In the genomic region with DNA sequence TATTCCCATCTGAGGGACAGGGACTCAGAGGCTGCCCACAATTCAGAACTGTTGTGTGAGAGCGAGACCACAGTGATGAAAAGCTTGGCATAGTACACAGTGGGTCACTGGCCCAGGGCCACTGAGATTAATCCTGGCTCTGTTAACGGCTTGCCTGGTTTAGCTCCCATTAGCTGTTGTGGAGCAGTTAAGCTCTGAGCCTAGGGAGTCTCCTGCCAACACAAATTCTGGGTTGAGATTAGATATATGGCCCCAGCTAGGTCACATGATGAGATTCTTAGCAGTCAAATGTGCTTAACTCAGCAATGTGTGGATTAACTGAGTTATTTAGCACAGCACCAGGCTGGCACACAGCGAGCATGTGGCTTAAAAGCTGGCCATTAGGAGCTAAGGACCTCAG, we compare ENCODE assay signal across 14 mouse cellular contexts.
DNase-seq lines count a peak whose midpoint lies in the region; ATAC-seq lines count a peak whose summit lies in the region.
"Had no signal": no experiment of that assay in that cellular context is flagged by ENCODE, and none has a peak within 500 bp of the region (broad histone marks: within the 10 kb centered on the region; RNA-seq: fewer than 3 reads in every experiment).

No protein-coding gene starts in this region.

- DNase-seq in cerebellum, postnatal 10 days = peak; percentile 81 to 86
- DNase-seq in neural tube, embryonic 10.5 days (ENCODE audit: extremely low spot score, low spot score) = no peak
- DNase-seq in frontal cortex, adult 2 months (ENCODE audit: extremely low spot score in 1 of 2, low spot score in 1 of 2) = no peak
- no peak for DNase-seq in spleen, postnatal 10 days (ENCODE audit: low spot score in 2 of 2)
- DNase-seq: lung, postnatal 36 days; right cerebral cortex, postnatal 25 days had no signal

- H3K4me1 ChIP-seq in heart, embryonic 16.5 days (ENCODE audit: control insufficient read depth, insufficient read depth, low read length) = no peaks in the 10 kb centered on the region
- 0 out of 2 replicates have a peak, but pooled peaks cover 6% of the 10 kb centered on the region for H3K4me1 ChIP-seq in heart, embryonic 12.5 days (replicated peaks)
- 0 out of 2 replicates have a peak, but pooled peaks cover 5% of the 10 kb centered on the region for H3K4me1 ChIP-seq in neural tube, embryonic 15.5 days
- H3K4me1 ChIP-seq: kidney, embryonic 15.5 days; midbrain, embryonic 15.5 days had no signal

- H3K9ac ChIP-seq in heart, embryonic 16.5 days (ENCODE audit: low read length) = no peak overlapping the region
- no peak overlapping the region for H3K9ac ChIP-seq in heart, embryonic 12.5 days
- no peak overlapping the region for H3K9ac ChIP-seq in neural tube, embryonic 15.5 days (replicated peaks)
- H3K9ac ChIP-seq: hindbrain, embryonic 13.5 days; kidney, embryonic 15.5 days; liver, embryonic 15.5 days; midbrain, embryonic 15.5 days had no signal

- peaks cover 27% of the 10 kb centered on the region for H3K27me3 ChIP-seq in heart, embryonic 16.5 days (ENCODE audit: control insufficient read depth, insufficient read depth, low read length)
- H3K27me3 ChIP-seq in heart, embryonic 12.5 days (replicated peaks) = peaks cover 92% of the 10 kb centered on the region
- H3K27me3 ChIP-seq in neural tube, embryonic 15.5 days (replicated peaks) = no peaks in the 10 kb centered on the region
- H3K27me3 ChIP-seq: hindbrain, embryonic 13.5 days; kidney, embryonic 15.5 days; liver, embryonic 15.5 days; midbrain, embryonic 15.5 days had no signal

- no peak overlapping the region for H3K27ac ChIP-seq in heart, embryonic 16.5 days (ENCODE audit: low read length)
- H3K27ac ChIP-seq in heart, embryonic 12.5 days (ENCODE audit: poor library complexity, severe bottlenecking) = no peak overlapping the region
- H3K27ac ChIP-seq in neural tube, embryonic 15.5 days (replicated peaks) = no peak overlapping the region
- H3K27ac ChIP-seq: hindbrain, embryonic 13.5 days; kidney, embryonic 15.5 days; liver, embryonic 15.5 days; midbrain, embryonic 15.5 days had no signal

- no peaks in the 10 kb centered on the region for H3K9me3 ChIP-seq in heart, embryonic 16.5 days (replicated peaks; ENCODE audit: control insufficient read depth, low read length)
- H3K9me3 ChIP-seq in heart, embryonic 12.5 days (replicated peaks) = no peaks in the 10 kb centered on the region
- no peaks in the 10 kb centered on the region for H3K9me3 ChIP-seq in neural tube, embryonic 15.5 days (replicated peaks)
- H3K9me3 ChIP-seq: hindbrain, embryonic 13.5 days; kidney, embryonic 15.5 days; liver, embryonic 15.5 days; midbrain, embryonic 15.5 days had no signal

- H3K4me3 ChIP-seq in heart, embryonic 16.5 days (ENCODE audit: low read length) = no peak overlapping the region
- no peak overlapping the region for H3K4me3 ChIP-seq in heart, embryonic 12.5 days
- H3K4me3 ChIP-seq in neural tube, embryonic 15.5 days (replicated peaks) = no peak overlapping the region
- H3K4me3 ChIP-seq: hindbrain, embryonic 13.5 days; kidney, embryonic 15.5 days; liver, embryonic 15.5 days; midbrain, embryonic 15.5 days had no signal

- no peak overlapping the region for H3K4me2 ChIP-seq in heart, embryonic 16.5 days (ENCODE audit: low read depth, low read length)
- no peak overlapping the region for H3K4me2 ChIP-seq in heart, embryonic 12.5 days
- H3K4me2 ChIP-seq in neural tube, embryonic 15.5 days = no peak overlapping the region
- H3K4me2 ChIP-seq: hindbrain, embryonic 13.5 days; kidney, embryonic 15.5 days; liver, embryonic 15.5 days; midbrain, embryonic 15.5 days had no signal

- 0 out of 2 replicates have a peak, but pooled peaks cover 3% of the 10 kb centered on the region for H3K36me3 ChIP-seq in heart, embryonic 16.5 days (ENCODE audit: control insufficient read depth, insufficient read depth)
- H3K36me3 ChIP-seq in heart, embryonic 12.5 days = peaks cover 12% of the 10 kb centered on the region
- peaks cover 58% of the 10 kb centered on the region for H3K36me3 ChIP-seq in neural tube, embryonic 15.5 days

- no peak for ATAC-seq in cerebellum, adult (ENCODE audit: insufficient number of reproducible peaks, low FRiP score, low TSS enrichment)
- ATAC-seq in heart, embryonic 16.5 days (replicated peaks; ENCODE audit: extremely low read depth, insufficient read depth, low FRiP score) = peak; percentile 81
- ATAC-seq in heart, embryonic 12.5 days (ENCODE audit: insufficient number of reproducible peaks, low FRiP score) = no peak
- peak; percentile 26; the same call in 1 of the 2 replicates for ATAC-seq in neural tube, embryonic 15.5 days (ENCODE audit: low FRiP score)
- ATAC-seq: midbrain, embryonic 15.5 days had no signal

- 47% methylated on average over 3 of the region's 3 CpGs for WGBS in heart, embryonic 16.5 days
- 60% methylated on average over 3 of the region's 3 CpGs for WGBS in heart, embryonic 12.5 days
- 52% methylated on average over 3 of the region's 3 CpGs for WGBS in neural tube, embryonic 15.5 days

Comparison
In these comparisons a context has a peak if more than half of its experiments do, and no peak if none do; other contexts are left out.
1. ATAC-seq: peak in heart, embryonic 16.5 days (single experiment) and neural tube, embryonic 15.5 days (single experiment); none in cerebellum, adult (single experiment) and heart, embryonic 12.5 days (single experiment).
2. DNase-seq: peak in cerebellum, postnatal 10 days (2 of 2); none in neural tube, embryonic 10.5 days (single experiment), frontal cortex, adult 2 months (0 of 2) and spleen, postnatal 10 days (0 of 2).